Mouse (Mus musculus) neural tube, embryonic 15.5 days (tissue): Measurements from ENCODE around the gene Rgs2. TPM values are rescaled to one million over a fixed set of nuclear protein-coding genes. Genes with fewer than 3 reads are reported as not detected.

Experiments
- ATAC-seq: fragments of 200-750 bp; cut with Nextera tagmentation; 2 replicates; pipeline ENCODE4 v1.8.0; 2017; ENCODE audit warnings: mild to moderate bottlenecking, moderate TSS enrichment, moderate library complexity; ENCODE audit not compliant: low FRiP score
- H3K27ac ChIP-seq: fragments of 300-500 bp; sonication (generic); replicated peaks from 2 replicates; pipeline ENCODE4 v1.5.1; 2015; ENCODE audit warnings: mild to moderate bottlenecking, inconsistent platforms
- H3K27me3 ChIP-seq: fragments of 300-500 bp; sonication (generic); replicated peaks from 2 replicates; pipeline ENCODE4 v1.6.1; 2015; ENCODE audit warnings: inconsistent platforms
- H3K36me3 ChIP-seq: fragments of 300-500 bp; sonication (generic); 2 replicates; pipeline ENCODE4 v1.6.1; 2015; ENCODE audit warnings: inconsistent platforms
- H3K4me1 ChIP-seq: fragments of 300-500 bp; sonication (generic); 2 replicates; pipeline ENCODE4 v1.6.1; 2015; ENCODE audit warnings: inconsistent platforms
- H3K4me2 ChIP-seq: fragments of 300-500 bp; sonication (generic); 2 replicates; pipeline ENCODE4 v1.6.1; 2015; ENCODE audit warnings: inconsistent platforms, mild to moderate bottlenecking, moderate library complexity
- H3K4me3 ChIP-seq: fragments of 300-500 bp; sonication (generic); replicated peaks from 2 replicates; pipeline ENCODE4 v1.5.1; 2015; ENCODE audit warnings: mild to moderate bottlenecking, inconsistent platforms
- H3K9ac ChIP-seq: fragments of 300-500 bp; sonication (generic); replicated peaks from 2 replicates; pipeline ENCODE4 v1.6.1; 2015; ENCODE audit warnings: mild to moderate bottlenecking, inconsistent platforms
- H3K9me3 ChIP-seq: fragments of 300-500 bp; sonication (generic); replicated peaks from 2 replicates; pipeline ENCODE4 v1.6.1; 2016; ENCODE audit warnings: inconsistent platforms
- WGBS: fragments of 180-500 bp; shearing (Covaris S2); methylation state at CpG from one replicate; pipeline ENCODE4 v1.1.7; 2015; ENCODE audit warnings: mixed read lengths; 5-methylcytosine and 5-hydroxymethylcytosine counted together
- polyA plus RNA-seq: library from polyadenylated mRNA; unstranded; fragments of >200 nt; fragmentation: Nextera tagmentation; extraction: Ambion mirVana; gene quantifications from 2 replicates; pipeline ENCODE4 v1.2.1, GENCODE M21; 2015

Rgs2 gene
- polyA plus RNA-seq, 1 experiment from 2014 or later = 112 TPM

DNA sequence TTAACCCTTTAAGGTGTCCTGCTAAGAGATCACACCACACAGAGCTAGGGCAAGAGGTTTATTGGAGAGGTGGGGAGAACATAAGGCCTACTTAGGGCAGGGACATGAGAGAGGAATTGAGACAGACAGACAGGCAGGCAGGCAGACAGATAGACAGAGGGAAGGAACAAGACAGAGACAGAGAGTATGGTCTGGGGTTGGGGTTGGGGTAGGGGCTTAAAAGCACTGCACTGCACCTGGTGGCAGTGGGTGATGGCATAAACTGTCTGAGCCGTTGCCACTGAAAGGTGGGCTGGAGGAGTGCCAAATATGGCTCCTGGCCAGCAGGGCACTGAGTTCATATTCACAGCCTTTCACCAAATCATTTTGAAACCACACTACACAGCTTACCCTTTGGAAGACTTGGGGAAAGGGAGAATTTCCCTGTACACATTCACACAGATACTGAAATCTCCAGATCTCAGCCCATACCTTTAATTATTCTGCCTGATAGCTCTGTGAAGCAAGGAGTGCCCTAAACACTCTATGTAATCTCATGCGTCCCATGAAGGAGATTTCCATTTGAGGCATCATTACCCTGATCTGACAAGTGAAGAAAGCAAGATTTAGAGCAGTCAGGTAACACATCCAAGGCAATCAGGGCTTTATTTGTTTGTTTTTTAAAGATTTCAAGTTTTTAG lies 21.7 kb downstream of the Rgs2 start:
- H3K9me3 ChIP-seq = no peaks in the 10 kb centered on the region
- peak; percentile 53; the same call in 1 of the 2 replicates for ATAC-seq
- no peak overlapping the region for H3K9ac ChIP-seq
- H3K36me3 ChIP-seq = no peaks in the 10 kb centered on the region
- no peaks in the 10 kb centered on the region for H3K27me3 ChIP-seq
- no peak overlapping the region for H3K4me2 ChIP-seq
- H3K27ac ChIP-seq = no peak overlapping the region
- WGBS = 37% methylated on average over 2 of the region's 2 CpGs
- no peak overlapping the region for H3K4me3 ChIP-seq
- H3K4me1 ChIP-seq = no peaks in the 10 kb centered on the region

DNA sequence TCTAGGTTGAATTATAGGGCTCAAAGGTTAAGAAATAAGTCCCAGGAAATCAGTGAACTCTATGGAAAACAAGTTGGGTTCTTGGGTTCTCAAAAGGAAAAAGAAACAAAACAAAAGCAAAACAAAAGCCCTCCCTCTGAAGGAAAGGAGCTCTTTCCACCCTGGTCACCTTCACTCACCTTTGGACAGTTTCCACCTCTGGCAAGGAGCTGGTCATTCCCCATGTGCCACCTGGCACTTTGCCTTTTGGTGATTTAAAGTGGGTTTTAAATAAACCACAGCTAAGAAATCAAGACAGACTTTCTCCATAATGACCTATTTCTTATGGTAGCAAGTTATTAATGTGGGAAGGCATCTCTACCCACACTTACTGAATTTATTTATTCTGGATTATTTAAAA lies 23.1 kb downstream of the Rgs2 start:
- Histone ChIP-seq H3K36me3 (no peaks in the 10 kb centered on the region), H3K4me3 (no peak overlapping the region), H3K9me3 (no peaks in the 10 kb centered on the region), H3K27ac (no peak overlapping the region), H3K27me3 (no peaks in the 10 kb centered on the region), H3K9ac (no peak overlapping the region), H3K4me2 (no peak overlapping the region), H3K4me1 (no peaks in the 10 kb centered on the region)
- ATAC-seq = no peak

DNA sequence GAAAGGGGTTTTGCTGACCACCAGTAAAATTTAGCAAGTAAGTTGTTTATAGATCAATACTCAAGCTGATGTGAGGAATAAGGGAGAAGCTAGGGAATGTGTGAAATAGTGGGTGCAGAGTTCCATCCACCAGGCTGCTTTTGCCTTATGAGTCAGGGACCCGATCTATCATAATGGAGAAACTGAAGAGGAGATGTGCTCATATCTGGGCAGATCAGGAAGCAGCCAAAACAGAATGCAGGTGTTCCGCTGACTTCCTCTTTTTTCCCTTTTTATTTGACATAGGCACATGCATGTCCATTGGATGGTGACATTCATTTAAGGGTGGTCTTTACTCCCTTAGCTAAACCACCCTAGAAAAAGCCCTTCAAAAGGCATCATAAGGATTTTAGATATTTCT lies 29.3 kb downstream of the Rgs2 start:
- H3K36me3 ChIP-seq = no peaks in the 10 kb centered on the region
- no peak overlapping the region for H3K4me2 ChIP-seq
- no peak overlapping the region for H3K4me3 ChIP-seq
- no peak for ATAC-seq
- no peak overlapping the region for H3K27ac ChIP-seq
- H3K4me1 ChIP-seq = no peaks in the 10 kb centered on the region
- 87% methylated on average over 2 of the region's 2 CpGs for WGBS
- H3K9ac ChIP-seq = no peak overlapping the region
- H3K27me3 ChIP-seq = no peaks in the 10 kb centered on the region
- H3K9me3 ChIP-seq = no peaks in the 10 kb centered on the region

DNA sequence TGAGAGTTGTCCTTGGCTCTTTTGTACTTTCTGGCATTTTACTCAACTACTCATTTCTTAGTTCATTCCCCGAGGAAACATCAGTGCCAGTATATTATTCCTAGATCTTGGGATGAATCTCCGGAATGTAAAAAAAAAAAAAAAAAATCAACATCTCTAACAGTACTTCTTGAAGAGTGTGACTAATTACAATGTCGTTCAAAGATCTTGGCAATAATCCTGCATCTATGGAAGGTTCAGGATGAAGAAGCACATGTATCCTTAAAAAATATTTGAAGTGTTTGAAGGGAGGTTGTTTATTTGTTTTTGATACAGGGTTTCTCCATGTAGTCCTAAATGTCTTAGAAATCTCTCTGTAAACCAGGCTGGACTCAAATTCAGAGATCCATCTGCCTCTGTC lies 41.7 kb downstream of the Rgs2 start:
- Histone ChIP-seq H3K9me3 (no peaks in the 10 kb centered on the region), H3K4me2 (no peak overlapping the region), H3K4me1 (no peaks in the 10 kb centered on the region), H3K27ac (no peak overlapping the region), H3K36me3 (no peaks in the 10 kb centered on the region), H3K4me3 (no peak overlapping the region), H3K27me3 (no peaks in the 10 kb centered on the region), H3K9ac (no peak overlapping the region)
- no peak for ATAC-seq
- WGBS = 86% methylated on average over 3 of the region's 3 CpGs

DNA sequence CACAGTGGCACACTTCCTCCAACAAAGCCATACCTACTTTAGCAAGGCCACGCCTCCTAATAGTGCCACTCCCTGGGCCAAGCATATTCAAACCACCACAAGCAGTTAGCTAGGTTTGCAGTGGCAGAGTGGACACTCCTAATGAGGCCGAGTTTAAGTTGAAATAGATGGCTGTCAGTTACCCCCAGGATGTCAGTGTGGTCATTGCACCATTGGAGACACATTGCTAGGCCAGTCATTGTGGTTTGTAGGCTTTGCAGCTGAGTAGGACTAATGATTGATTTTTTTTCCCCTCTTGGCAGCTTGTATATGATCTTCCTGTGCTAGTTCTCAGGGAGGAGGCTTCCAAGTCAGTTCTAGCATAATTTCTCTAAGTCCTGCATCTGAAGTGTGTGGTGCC lies 43.6 kb downstream of the Rgs2 start:
- 86% methylated on average over 2 of the region's 2 CpGs for WGBS
- H3K27ac ChIP-seq = no peak overlapping the region
- no peak overlapping the region for H3K9ac ChIP-seq
- ATAC-seq = no peak
- H3K36me3 ChIP-seq = no peaks in the 10 kb centered on the region
- no peak overlapping the region for H3K4me2 ChIP-seq
- no peaks in the 10 kb centered on the region for H3K9me3 ChIP-seq
- no peaks in the 10 kb centered on the region for H3K27me3 ChIP-seq
- no peak overlapping the region for H3K4me3 ChIP-seq
- H3K4me1 ChIP-seq = no peaks in the 10 kb centered on the region

DNA sequence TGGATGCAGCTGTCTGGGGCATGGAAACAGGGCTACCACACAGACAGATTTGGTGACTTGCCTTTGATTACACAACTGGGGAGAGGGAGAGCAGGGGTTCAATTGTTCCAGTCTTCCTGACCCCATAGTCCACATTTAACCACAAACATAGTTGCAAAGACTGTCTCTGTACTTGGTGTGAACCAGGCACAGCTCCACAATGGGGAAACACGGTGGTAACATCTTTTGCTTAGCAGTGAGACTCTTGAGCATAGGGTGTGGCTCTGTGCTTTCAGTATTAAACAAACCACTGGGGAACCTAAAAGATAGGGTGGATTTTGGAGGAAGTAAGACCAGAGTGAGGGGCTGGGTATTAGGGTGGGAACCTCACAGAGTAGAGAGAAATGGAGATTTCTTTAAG lies 47.9 kb downstream of the Rgs2 start:
- no peak for ATAC-seq
- no peaks in the 10 kb centered on the region for H3K9me3 ChIP-seq
- no peak overlapping the region for H3K4me2 ChIP-seq
- H3K9ac ChIP-seq = no peak overlapping the region
- no peak overlapping the region for H3K4me3 ChIP-seq
- no peaks in the 10 kb centered on the region for H3K36me3 ChIP-seq
- no peaks in the 10 kb centered on the region for H3K4me1 ChIP-seq
- H3K27ac ChIP-seq = no peak overlapping the region
- whole genome bisulfite sequencing = 73% methylated on average over 1 of the region's 1 CpGs
- no peaks in the 10 kb centered on the region for H3K27me3 ChIP-seq

DNA sequence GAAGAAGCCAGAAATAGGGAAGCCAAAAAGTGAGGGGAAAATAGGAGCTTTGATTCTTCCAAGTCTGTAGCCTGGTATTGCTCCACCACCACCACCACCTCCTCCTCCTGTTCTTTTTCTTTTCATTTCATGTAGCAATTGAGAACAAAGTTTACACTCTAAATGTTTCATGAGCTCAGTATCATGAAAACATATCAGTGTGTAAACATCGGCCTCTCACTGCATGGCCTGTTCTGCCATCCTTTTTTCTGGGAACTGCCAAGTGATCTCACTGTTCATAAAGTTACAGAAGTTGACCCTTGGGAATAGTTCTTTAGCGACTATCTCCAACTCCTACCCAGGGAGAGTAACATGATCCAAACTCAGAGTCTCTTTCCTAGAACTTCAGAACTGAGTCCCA lies 51.1 kb downstream of the Rgs2 start:
- Histone ChIP-seq H3K27me3 (no peaks in the 10 kb centered on the region), H3K4me3 (no peak overlapping the region), H3K4me2 (no peak overlapping the region), H3K27ac (no peak overlapping the region), H3K9ac (no peak overlapping the region), H3K36me3 (no peaks in the 10 kb centered on the region), H3K4me1 (no peaks in the 10 kb centered on the region), H3K9me3 (no peaks in the 10 kb centered on the region)
- ATAC-seq = no peak
- 88% methylated on average over 2 of the region's 2 CpGs for WGBS

Other genes with a start within 250 kb of the Rgs2 start
- gene Trove2, start 227.1 kb downstream of the Rgs2 start, polyA plus RNA-seq = 19.0 and 20.2 TPM in 2 replicates
- gene Uchl5, start 226.9 kb downstream of the Rgs2 start, polyA plus RNA-seq = 72.5 and 92.0 TPM in 2 replicates
- 0.17 and 0.27 TPM in 2 replicates for gene Rgs13, start 173.2 kb upstream of the Rgs2 start, polyA plus RNA-seq
- gene Rgs1, start 245.1 kb upstream of the Rgs2 start, polyA plus RNA-seq = 0.88 TPM in 1 of 2 replicates, not detected in the other